Mouse (Mus musculus): ENCODE data around the gene Dolpp1.

DNA sequence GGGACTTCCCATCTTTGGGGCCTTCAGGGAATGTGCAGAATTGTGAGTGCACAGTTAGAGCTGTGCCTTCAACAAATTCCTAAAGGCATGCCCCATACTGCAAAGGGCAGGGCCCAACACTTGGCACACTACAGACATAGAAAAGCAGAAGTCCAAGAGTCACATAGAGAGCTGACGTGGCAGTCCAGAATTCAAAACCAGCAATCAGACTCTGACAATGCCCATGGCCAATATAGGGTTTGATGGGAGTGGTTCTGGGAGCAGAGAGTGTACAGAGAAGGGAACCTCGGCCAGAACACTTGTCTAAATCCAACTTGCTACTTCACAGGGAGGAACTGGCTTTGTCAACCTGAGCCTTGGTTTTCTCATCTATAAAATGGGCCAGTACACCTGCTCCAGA is 15.2 kb downstream of the Dolpp1 start:
- TF ChIP-seq CTCF (IDR thresholded peaks at IDR 0.05; ENCODE audit: insufficient read depth, low read length), result no peak
- TF ChIP-seq POLR2A (IDR thresholded peaks at IDR 0.05; ENCODE audit: borderline replicate concordance, extremely low read depth, low read depth, low read length), result no peak
